Mouse (Mus musculus): ENCODE results near the gene Rest.

Gene Rest

DNA sequence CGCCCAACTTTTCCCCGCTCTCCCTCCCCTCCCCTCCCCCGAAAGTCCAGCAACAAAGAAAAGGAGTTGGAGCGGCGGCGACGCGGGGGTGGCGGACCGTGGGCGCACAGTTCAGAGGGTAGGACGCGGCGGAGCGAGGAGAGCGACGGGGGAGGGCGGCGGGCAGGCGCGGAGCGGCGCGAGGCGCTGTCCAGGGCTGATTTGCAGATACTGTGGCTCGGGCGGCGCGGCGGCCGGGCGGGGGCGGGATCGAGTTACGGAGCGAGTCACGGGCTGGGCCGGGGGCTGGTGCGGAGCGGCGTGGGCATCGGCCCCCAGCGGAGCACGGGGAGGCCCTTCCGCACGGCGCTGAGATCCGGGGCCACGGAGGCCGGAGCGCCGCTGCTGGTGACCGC lies 377 bp downstream of the Rest start:
- in situ Hi-C loops (cut with MboI, MseI) = no loop called here

DNA sequence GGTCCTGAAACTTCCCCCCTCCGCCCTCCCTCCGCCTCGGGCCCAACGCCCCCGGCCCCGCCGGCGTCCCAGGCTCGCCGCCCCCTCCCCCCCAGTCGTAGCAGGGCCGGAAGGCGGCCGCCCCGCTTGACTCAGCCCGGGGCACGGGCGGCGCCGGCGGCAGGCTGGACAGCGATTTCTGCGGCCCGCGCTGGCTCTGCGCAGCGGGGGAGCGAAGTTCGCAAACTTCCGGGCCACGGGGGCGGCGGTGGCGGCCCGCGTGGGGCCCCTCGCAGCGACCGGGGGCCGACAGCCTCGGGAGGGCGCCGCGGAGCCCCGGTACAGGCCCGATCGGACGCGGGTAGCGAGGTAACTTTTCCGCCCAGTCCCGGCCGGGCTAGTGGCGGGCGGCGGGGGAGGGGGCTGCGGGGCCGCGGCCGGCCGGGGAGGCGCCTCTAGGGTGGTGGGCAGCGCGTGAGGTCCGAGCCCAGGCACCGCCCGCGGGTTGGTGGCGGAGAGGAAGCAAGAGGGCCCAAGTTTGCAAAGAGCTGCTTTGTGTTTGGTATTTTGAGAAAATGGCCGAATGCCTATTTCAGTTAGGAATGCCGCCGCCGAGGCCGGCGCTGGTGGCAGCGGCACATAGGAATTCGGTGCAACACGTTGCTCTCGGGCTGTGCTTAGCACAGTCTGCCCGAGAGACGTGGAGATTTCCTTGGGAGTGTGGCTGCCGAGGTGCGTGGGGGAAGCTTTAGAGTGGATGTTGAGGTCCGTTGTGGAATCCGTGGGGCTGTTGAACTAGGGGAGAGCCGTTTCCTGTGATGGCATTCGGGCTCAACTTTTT lies 985 bp downstream of the Rest start:
- in situ Hi-C loops (cut with MboI, MseI) = no loop called here

DNA sequence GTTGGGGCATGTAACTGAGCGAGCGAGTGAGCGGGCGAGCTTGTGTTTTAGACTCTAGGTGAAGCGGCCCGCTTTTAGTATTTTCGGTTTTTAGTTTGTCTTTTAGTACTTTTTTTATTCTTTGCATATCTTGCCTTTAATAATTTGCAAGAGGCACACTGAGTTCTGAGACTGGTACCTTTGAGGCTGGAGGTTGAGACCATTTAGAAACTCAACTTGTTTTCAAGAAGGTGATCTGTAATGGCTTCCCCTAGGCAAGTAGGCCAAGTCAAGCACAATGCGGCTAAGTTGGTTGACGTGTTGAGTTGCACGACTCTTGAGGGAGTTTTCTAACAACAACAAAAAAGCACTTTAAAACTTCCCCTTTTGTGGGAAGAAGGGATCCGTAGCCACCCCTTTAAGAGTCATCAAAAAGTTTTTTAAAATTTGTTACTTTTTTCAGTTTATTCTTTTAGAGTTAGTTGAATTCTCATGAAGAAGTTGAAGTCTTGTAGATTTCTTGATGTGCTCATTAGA lies 1.7 kb downstream of the Rest start:
- in situ Hi-C loops (cut with MboI, MseI) = no loop called here

DNA sequence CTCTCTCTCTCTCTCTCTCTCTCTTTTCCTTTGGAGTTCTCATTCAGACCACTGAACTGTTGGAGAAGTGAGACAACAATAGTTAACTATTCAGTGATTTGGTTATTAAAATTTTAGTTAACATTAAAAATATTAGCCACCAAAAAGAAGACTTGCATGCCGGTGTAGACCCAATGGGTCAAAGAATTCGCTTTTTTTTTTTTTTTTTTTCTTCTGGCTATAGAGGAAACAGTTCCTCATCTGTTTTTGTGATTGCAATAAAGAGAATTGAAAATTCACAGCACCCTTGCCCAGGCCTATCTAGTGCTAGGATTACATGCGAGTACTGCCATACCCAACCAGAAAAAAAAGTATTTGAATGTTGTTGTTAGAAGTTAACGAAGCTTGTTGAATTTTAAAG lies 2.1 kb downstream of the Rest start:
- in situ Hi-C loops (cut with MboI, MseI) = no loop called here

DNA sequence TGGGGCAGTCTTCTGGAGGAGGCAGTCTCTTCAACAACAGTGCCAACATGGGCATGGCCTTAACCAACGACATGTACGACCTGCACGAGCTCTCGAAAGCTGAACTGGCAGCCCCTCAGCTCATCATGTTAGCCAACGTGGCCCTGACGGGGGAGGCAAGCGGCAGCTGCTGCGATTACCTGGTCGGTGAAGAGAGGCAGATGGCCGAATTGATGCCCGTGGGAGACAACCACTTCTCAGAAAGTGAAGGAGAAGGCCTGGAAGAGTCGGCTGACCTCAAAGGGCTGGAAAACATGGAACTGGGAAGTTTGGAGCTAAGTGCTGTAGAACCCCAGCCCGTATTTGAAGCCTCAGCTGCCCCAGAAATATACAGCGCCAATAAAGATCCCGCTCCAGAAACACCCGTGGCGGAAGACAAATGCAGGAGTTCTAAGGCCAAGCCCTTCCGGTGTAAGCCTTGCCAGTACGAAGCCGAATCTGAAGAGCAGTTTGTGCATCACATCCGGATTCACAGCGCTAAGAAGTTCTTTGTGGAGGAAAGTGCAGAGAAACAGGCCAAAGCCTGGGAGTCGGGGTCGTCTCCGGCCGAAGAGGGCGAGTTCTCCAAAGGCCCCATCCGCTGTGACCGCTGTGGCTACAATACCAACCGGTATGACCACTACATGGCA lies 2.8 kb downstream of the Rest start:
- in situ Hi-C loops (cut with MboI, MseI) = no loop called here

DNA sequence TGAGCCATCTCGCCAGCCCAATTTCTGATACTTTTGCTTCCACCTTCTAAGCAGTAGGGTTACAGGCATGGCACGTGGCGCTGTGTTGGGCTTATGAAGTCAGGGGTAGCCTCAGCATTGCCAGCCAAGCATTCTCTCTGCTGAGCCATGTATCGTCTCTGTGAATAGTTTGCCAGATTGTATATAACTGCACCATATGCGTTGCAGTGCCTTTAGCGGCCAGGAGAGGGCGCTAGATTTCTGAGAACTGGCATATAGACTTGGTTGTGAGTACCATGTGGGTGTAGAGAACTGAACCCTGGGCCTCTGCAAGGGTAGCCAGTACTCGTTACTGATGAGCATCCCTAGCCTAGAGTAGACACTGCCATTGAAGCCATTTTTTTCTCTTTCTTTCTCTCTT lies 4.1 kb downstream of the Rest start:
- in situ Hi-C loops (cut with MboI, MseI) = no loop called here

DNA sequence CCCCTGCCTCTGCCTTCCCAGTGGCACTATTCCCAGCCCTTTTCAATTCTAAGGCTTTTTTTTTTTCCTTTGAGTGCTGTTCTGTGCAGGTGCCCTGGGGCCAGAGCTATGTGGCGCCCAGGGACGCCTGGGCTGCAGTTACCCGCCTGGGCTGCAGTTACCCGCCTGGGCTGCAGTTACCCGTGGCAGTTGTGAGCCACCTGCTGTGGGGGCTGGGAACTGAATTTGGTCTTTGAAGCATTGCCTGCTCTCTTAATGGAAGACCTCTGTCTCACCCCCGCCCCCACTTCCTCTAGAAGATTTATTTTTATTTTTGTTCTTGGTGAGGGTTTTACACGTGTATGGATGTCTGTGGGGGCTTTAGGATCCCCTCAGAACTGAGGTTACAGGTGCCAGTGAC lies 7.9 kb downstream of the Rest start:
- in situ Hi-C loops (cut with MboI, MseI) = loop anchor here (5.0 kb wide), 1 partner anchor 34 kb away; no protein-coding TSS in a partner anchor

DNA sequence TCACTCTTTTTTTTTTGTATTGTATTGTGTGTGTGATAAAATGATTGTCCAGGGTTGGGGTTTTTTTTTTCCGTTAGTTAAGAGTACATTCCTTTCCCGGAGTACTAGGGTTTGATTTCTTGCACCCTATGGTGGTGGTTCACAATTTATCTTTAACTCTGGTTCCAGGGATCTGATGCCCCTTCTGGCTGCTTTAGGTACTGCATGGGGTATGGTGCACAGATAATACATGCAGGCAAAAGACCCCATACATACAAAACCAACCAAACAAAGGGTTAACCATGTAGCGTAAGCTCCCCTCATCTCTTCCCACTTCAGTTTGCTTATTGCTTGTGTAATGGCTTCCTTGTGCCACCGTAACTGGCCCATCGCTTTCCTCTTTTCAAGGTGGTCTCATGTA lies 10.7 kb downstream of the Rest start:
- in situ Hi-C loops (cut with MboI, MseI) = no loop called here

DNA sequence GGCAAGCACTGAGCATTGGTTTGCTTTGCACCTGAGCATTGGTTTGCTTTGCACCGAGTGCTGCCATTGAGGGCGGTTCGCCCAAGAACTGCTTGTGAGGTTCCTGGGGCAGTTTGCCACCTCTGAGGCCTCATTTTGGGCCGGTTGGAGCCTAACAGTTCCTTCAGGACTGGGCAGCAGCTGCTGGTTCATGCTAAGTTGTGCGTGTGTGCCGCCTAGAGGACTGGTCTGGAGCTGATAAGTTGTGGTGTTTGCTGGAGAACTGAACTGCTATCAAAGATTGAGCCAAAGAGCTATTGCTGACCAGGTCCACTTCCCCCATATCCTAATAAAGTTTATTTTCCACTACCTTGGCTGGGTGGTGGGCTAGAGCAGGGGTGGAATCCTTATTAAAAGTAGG lies 11.9 kb downstream of the Rest start:
- in situ Hi-C loops (cut with MboI, MseI) = no loop called here

DNA sequence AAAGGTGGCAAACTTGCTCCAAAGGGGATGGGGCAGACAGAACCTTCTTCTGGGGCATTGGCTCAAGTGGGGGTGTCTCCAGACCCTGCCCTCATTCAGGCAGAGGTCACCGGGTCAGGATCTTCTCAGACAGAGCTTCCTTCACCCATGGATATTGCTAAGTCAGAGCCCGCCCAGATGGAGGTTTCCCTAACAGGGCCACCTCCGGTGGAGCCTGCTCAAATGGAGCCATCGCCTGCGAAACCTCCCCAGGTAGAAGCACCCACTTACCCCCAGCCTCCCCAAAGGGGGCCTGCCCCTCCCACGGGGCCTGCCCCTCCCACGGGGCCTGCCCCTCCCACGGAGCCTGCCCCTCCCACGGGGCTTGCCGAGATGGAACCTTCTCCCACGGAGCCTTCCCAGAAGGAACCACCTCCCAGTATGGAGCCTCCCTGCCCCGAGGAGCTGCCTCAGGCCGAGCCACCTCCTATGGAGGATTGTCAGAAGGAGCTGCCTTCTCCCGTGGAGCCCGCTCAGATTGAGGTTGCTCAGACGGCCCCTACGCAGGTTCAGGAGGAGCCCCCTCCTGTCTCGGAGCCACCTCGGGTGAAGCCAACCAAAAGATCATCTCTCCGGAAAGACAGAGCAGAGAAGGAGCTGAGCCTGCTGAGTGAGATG lies 16.4 kb downstream of the Rest start:
- in situ Hi-C loops (cut with MboI, MseI) = no loop called here

DNA sequence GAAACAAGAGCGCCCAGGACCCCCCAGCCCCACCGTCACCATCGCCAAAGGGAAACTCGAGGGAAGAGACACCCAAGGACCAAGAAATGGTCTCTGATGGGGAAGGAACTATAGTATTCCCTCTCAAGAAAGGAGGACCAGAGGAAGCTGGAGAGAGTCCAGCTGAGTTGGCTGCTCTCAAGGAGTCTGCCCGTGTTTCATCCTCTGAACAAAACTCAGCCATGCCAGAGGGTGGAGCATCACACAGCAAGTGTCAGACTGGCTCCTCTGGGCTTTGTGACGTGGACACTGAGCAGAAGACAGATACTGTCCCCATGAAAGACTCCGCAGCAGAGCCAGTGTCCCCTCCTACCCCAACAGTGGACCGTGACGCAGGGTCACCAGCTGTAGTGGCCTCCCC lies 17.0 kb downstream of the Rest start:
- in situ Hi-C loops (cut with MboI, MseI) = no loop called here

DNA sequence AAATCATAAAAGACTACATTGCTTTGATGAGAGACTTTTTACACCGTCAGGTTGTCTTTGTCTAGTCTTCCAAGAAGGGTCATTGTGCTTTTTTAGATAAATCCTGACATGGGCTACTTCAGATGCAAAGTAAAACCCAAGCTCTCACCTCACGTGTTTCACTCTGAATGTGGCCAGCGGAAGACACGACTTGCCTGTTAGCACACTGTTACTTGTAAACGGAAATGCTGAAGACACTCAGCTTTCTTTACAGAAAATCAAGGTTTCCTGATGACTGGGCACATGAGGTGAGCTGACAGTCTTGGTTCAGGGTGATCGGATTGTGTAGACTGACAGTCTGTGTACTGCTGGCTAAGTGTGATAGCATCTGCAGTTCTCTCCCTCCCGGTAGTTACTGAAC lies 20.4 kb downstream of the Rest start:
- in situ Hi-C loops (cut with MboI, MseI) = no loop called here

DNA sequence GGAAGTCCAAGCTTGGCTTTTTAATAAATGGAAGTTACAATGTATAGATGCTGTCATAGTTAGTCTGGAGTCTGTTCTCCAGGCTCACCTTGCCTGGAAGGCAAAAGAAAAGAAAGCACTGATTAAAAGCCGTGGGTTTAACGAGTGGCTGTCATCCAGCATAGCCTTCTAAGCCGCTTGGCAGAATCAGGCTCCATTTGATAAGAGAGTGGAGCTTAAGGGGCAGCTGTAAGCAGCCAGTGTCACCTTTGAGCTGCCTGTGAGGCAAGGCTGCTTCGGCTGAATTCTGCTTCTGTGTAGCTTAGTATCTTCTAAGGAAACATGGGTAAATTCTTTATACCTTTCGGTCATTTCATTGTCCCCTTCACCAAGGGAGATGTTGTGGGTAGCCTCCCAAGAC lies 21.6 kb downstream of the Rest start:
- in situ Hi-C loops (cut with MboI, MseI) = no loop called here

DNA sequence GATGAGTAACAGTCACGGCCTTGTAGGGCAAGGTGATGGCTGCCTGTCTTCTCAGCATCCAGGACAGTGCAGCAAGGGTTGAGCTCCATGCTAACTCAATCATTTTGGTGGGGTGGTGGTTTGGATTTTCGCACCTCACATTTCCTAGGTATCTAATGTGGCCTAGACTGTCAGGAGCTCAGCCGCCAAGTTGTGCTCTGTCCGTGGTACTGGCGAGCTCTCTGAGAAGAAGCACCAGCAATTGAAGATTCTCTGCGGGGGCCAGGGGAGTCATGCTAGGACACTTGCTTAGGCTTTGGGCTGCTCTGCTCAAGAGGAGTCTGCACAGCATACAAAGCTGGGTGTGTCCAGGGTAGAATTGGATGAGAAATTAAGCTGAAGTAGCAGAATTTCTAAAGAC lies 22.6 kb downstream of the Rest start:
- in situ Hi-C loops (cut with MboI, MseI) = no loop called here

DNA sequence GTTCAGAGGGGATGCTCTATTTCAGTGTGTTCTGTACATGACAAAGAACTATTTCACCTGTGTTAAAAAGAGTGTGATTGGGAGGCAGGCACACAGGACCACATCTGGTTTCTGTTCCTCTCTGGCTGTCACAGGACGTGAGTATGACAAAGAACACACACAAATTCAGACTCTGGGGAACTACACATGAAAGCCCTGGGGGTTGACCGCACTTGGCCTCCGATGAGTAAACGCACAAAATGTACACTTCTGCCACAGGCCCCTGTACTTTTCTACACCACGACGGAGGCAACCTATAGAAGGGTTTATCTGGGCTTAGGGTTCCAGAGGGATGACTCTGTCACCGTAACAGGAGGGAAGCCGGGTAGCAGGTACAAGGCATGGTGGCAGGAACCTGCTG lies 24.4 kb downstream of the Rest start:
- in situ Hi-C loops (cut with MboI, MseI) = no loop called here

DNA sequence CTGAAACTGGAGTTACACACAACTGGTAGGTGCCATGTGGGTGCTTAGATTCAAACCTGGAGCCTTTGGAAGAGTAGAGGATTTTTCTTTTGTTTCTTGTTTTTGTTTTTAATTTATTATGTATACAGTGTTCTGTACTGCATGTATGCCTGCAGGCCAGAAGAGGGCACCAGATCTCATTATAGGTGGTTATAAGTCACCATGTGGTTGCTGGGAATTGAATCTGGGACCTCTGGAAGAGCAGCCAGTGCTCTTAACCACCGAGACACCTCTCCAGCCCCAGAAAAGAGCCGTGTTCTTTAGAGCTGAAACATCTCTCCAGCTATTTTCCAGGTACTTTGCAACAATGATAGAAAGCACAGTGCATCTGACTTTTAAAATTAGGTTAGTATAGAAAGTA lies 25.3 kb downstream of the Rest start:
- in situ Hi-C loops (cut with MboI, MseI) = no loop called here

DNA sequence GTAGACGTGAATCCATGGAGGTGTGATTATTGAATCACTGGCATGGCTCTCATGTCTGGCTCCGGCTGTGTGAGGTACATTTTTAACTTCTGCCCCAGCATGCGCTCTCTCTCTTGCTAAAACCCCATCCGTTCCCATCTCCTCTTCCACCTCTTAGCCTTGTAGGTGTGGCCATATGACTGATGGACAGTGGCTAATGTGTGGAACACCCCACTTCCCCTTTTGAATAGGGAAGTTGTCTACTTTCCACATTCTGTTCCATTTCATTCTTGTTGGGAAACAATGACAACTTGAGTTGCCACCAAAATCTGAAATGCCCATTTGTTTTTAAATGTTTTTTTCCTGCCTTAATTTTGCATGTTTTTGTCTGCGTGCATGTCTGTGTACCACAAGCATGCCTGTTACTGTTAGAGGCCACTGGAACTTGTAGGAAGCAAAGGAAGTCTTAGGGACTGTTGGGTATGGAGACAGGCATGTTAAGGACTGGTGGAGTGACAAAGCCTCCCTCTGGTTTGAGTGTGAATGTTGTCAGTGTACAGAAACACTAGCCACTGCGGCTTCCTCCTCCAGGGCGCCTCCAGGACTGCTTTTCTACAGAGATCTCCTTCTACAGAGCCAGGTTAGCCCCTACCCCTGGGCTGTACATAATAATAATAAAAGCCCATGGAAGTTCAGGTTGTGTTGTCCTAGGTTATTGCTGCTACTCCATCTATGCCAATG lies 27.7 kb downstream of the Rest start:
- in situ Hi-C loops (cut with MboI, MseI) = no loop called here

DNA sequence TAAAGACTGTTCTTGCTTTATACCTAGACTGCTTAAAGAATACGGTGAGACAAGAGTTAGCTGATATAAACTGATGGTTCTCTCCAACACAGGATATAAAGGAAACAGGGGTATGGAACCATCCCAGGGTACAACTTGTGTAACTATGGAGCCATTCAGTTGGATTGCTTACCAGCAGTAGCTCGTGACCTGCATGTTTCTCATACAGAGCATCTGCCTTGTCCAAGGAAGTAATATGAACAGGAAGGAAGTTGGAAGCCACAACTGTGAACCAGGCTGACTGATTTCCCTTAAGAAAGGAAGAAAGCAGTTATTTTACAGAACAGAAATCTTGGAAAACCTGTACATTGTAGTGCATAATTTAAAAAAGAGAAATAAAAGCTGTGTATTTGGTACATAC lies 34.2 kb downstream of the Rest start:
- in situ Hi-C loops (cut with MboI, MseI) = no loop called here

DNA sequence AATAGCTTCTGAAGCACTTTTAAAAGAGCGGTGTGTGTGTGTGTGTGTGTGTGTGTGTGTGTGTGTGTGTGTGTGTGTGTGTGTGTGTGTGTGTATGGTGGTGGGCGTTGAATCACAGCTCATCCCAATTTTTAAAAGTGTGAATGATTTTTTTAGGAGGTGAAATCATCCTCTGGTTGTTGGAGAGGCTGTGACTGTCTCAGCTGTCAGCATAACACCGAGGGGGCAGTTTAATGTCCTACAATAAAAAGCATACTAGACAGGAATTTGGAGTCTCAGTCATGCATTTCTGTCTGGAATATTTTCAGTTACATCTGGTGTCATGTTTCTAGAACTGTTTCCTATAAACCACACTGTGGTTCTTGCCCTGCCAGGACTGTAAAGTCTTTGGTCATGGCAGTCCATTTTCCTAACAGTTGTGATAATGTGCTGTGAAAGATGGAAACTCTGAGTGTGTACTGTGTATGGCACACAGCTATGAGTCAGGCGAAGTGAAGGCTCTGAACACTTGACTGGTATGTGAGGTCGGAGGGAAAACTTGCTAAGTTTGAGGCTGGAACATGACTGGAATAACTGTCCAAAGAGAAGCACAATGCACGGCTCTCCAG lies 36.1 kb downstream of the Rest start:
- in situ Hi-C loops (cut with MboI, MseI) = no loop called here

DNA sequence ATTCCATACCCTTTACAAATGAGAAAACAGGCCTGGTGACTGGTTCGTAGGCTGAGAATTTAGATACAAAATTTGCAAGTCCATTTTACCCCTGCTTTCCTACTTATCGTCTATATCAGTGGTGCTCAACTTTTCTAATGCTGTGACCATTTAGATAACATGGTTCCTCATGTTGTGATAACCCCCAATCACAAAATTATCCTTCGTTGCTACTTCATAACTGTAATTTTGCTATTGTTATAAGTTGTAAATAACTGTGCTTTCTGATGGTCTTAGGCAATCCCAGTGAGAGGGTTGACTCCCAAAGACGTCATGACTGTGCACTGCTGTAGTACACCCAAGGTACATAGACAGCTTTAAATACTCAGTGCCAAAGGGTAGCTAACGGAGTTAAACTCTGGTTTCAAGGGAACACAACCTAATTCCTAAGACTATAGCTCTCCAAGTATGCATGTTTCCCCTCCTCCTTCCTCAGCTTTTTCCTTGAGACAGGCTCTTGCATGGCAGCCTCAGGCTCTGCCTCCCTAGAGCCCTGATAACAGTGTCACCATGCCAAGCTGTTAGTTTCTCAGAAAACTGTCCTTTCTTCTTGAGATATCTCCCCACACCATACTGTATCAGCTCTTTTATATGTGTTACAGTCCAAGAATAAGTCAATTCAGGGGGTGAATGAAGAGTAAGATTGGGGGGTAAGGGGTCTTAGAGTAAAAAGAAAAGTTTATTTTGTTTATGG lies 42.7 kb downstream of the Rest start:
- in situ Hi-C loops (cut with MboI, MseI) = loop anchor here (5.0 kb wide), 1 partner anchor 36 kb away; no protein-coding TSS in a partner anchor

Measured in T-helper 2 cell (primary cell).